In the genomic region with DNA sequence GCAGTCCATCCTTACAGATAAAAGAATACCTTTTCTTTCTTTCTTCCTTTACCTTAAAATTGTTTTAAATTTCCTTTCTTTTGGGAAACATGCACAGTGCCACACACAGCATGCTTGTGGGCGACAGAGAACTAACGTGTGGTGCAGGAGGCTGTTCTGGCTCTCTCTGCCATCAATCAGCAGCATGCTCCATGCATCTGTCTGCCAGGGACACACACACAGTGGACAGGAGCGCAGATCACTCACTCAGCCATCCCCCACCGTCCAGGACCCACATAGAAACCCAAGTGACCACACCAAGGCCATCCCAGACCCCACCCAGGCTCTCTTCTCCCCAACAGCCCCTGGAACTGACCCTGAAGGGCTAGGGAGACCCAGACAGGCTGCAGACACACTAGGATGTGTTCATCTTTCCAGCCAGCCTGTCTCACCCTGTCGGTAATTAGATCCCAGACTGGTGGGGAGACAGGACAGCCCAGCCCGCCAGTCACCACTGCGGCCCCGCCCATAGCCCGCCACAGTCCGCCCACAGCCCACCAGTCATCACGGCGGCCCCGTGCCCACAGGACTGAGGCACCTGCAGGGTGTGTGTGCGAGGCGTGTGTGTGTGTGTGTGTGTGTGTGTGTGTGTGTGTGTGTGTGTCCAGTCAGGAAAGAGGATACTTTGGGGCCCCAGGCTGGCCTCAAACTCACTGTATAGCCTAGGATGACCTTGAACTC, we compare ENCODE assay signal across 8 mouse cellular contexts. TPM values are rescaled to one million over a fixed set of nuclear protein-coding genes. Genes with fewer than 3 reads are reported as not detected.
DNase-seq lines count a peak whose midpoint lies in the region; ATAC-seq and TF ChIP-seq lines count a peak whose summit lies in the region.

No protein-coding gene starts in this region.

- 0 out of 2 replicates have a peak, but pooled peaks have one; percentile 4 for TF ChIP-seq POLR2A in olfactory bulb, adult 2 months (IDR thresholded peaks at IDR 0.05; ENCODE audit: insufficient read depth, low read depth, low read length)

- peak overlapping the region; percentile 37; the same call in 1 of the 2 replicates for H3K9ac ChIP-seq in embryonic facial prominence, embryonic 14.5 days (ENCODE audit: low read depth, low read length)
- 0 out of 2 replicates have a peak overlapping the region, but pooled peaks have one; percentile 45 for H3K9ac ChIP-seq in limb, embryonic 12.5 days (replicated peaks)

- no peaks in the 10 kb centered on the region; the same call in 1 of the 2 replicates for H3K27me3 ChIP-seq in embryonic facial prominence, embryonic 14.5 days (replicated peaks; ENCODE audit: control insufficient read depth, insufficient read depth, low read length)
- peaks cover 32% of the 10 kb centered on the region for H3K27me3 ChIP-seq in limb, embryonic 12.5 days

- intact Hi-C loops in gastrocnemius, adult 2 months (cut with DNase I), result no loop called here
- intact Hi-C loops in gastrocnemius, postnatal 36 days (cut with DNase I), result no loop called here

- peak; percentile 77 for DNase-seq in gastrocnemius, adult 2 months
- no peak for DNase-seq in gastrocnemius, postnatal 36 days
- DNase-seq in 416B (ENCODE audit: low read depth), result peak; percentile 71
- peak; percentile 83 for DNase-seq in embryonic facial prominence, embryonic 14.5 days (ENCODE audit: low spot score)
- DNase-seq in spleen, adult 12 weeks (ENCODE audit: low spot score), result no peak
- no peak for DNase-seq in frontal cortex, postnatal 10 days (ENCODE audit: low spot score in 2 of 2)

- H3K4me2 ChIP-seq in embryonic facial prominence, embryonic 14.5 days (ENCODE audit: low read depth, low read length), result peak overlapping the region; percentile 79
- H3K4me2 ChIP-seq in limb, embryonic 12.5 days, result peak overlapping the region; percentile 75

- H3K9me3 ChIP-seq in embryonic facial prominence, embryonic 14.5 days (ENCODE audit: control insufficient read depth, low read length), result no peaks in the 10 kb centered on the region
- H3K9me3 ChIP-seq in limb, embryonic 12.5 days, result no peaks in the 10 kb centered on the region

- peak; percentile 64 for ATAC-seq in embryonic facial prominence, embryonic 14.5 days (ENCODE audit: low read depth)
- ATAC-seq in limb, embryonic 12.5 days (ENCODE audit: insufficient number of reproducible peaks, insufficient read depth, low FRiP score, low TSS enrichment, low read depth), result peak; percentile 26; the same call in 1 of the 2 replicates

- no peaks in the 10 kb centered on the region for H3K36me3 ChIP-seq in embryonic facial prominence, embryonic 14.5 days (ENCODE audit: control insufficient read depth, insufficient read depth, low read length)
- no peaks in the 10 kb centered on the region for H3K36me3 ChIP-seq in limb, embryonic 12.5 days

- TF ChIP-seq CTCF in gastrocnemius, adult 2 months (IDR thresholded peaks at IDR 0.05), result no peak
- no peak for TF ChIP-seq CTCF in olfactory bulb, adult 2 months (IDR thresholded peaks at IDR 0.05; ENCODE audit: insufficient read depth, low read depth, low read length)

- peak overlapping the region; percentile 93 for H3K27ac ChIP-seq in gastrocnemius, adult 2 months
- peak overlapping the region; percentile 83 for H3K27ac ChIP-seq in embryonic facial prominence, embryonic 14.5 days (replicated peaks; ENCODE audit: low read depth, low read length)
- H3K27ac ChIP-seq in limb, embryonic 12.5 days, result peak overlapping the region; percentile 80
- H3K27ac ChIP-seq in olfactory bulb, adult 2 months (ENCODE audit: insufficient read depth, low read depth, low read length), result 0 out of 2 replicates have a peak overlapping the region, but pooled peaks have one; percentile 2

- peaks cover 65% of the 10 kb centered on the region for H3K4me1 ChIP-seq in embryonic facial prominence, embryonic 14.5 days (ENCODE audit: control insufficient read depth, insufficient read depth, low read length)
- H3K4me1 ChIP-seq in limb, embryonic 12.5 days (replicated peaks), result peaks cover 67% of the 10 kb centered on the region
- H3K4me1 ChIP-seq in olfactory bulb, adult 2 months (ENCODE audit: control insufficient read depth, insufficient read depth, low read length), result peaks cover 45% of the 10 kb centered on the region

- peak overlapping the region; percentile 66 for H3K4me3 ChIP-seq in gastrocnemius, adult 2 months
- peak overlapping the region; percentile 37 for H3K4me3 ChIP-seq in embryonic facial prominence, embryonic 14.5 days (ENCODE audit: low read depth, low read length)
- H3K4me3 ChIP-seq in limb, embryonic 12.5 days (replicated peaks), result peak overlapping the region; percentile 41
- H3K4me3 ChIP-seq in olfactory bulb, adult 2 months (ENCODE audit: insufficient read depth, low read depth, low read length), result peak overlapping the region; percentile 20

- 15% methylated on average over 8 of the region's 15 CpGs for WGBS in embryonic facial prominence, embryonic 14.5 days
- WGBS in limb, embryonic 12.5 days, result 9% methylated on average over 15 of the region's 15 CpGs
- WGBS in olfactory bulb, adult 2 months, result 17% methylated on average over 15 of the region's 15 CpGs

RNA-seq across cellular contexts. Expression of gene Gadd45b, which starts 9.1 kb away (rescaled TPM):
- 10 to 100 TPM; 23.6 to 28.4 TPM for total RNA-seq in gastrocnemius, adult 2 months (2021)
- total RNA-seq in gastrocnemius, postnatal 36 days (2021), result 10 to 100 TPM; 26.7 to 31.7 TPM
- polyA plus RNA-seq in embryonic facial prominence, embryonic 14.5 days (2014; fragmentation: Nextera tagmentation; extraction: Ambion mirVana), result 35.5 and 39.9 TPM in 2 replicates
- 19.4 and 20.6 TPM in 2 replicates for polyA plus RNA-seq in limb, embryonic 12.5 days (2016; fragmentation: Nextera tagmentation; extraction: Ambion mirVana)
- not detected in 2 replicates for polyA plus RNA-seq in olfactory bulb, adult 2 months (2012; ENCODE audit: insufficient read depth, insufficient read length, low replicate concordance, missing spikeins)

RNA-seq across cellular contexts. Expression of gene Lmnb2, which starts 20.9 kb away (rescaled TPM):
- total RNA-seq in gastrocnemius, adult 2 months (2021), result 1 to 10 TPM; 1.9 to 3.0 TPM
- total RNA-seq in gastrocnemius, postnatal 36 days (2021), result 1 to 10 TPM; 2.6 to 3.1 TPM
- polyA plus RNA-seq in embryonic facial prominence, embryonic 14.5 days (2014; fragmentation: Nextera tagmentation; extraction: Ambion mirVana), result 21.6 and 22.9 TPM in 2 replicates
- 74.8 and 75.2 TPM in 2 replicates for polyA plus RNA-seq in limb, embryonic 12.5 days (2016; fragmentation: Nextera tagmentation; extraction: Ambion mirVana)
- not detected in 2 replicates for polyA plus RNA-seq in olfactory bulb, adult 2 months (2012; ENCODE audit: insufficient read depth, insufficient read length, low replicate concordance, missing spikeins)

RNA-seq across cellular contexts. Expression of gene Timm13, which starts 38.2 kb away (rescaled TPM):
- total RNA-seq in gastrocnemius, adult 2 months (2021), result 100 to 1,000 TPM; 110 to 139 TPM
- 100 to 1,000 TPM; 106 to 120 TPM for total RNA-seq in gastrocnemius, postnatal 36 days (2021)
- 325 and 348 TPM in 2 replicates for polyA plus RNA-seq in embryonic facial prominence, embryonic 14.5 days (2014; fragmentation: Nextera tagmentation; extraction: Ambion mirVana)
- polyA plus RNA-seq in limb, embryonic 12.5 days (2016; fragmentation: Nextera tagmentation; extraction: Ambion mirVana), result 318 and 327 TPM in 2 replicates
- not detected in 2 replicates for polyA plus RNA-seq in olfactory bulb, adult 2 months (2012; ENCODE audit: insufficient read depth, insufficient read length, low replicate concordance, missing spikeins)

Comparison
In these comparisons a context has a peak if more than half of its experiments do, and no peak if none do; other contexts are left out.
1. DNase-seq: peak in gastrocnemius, adult 2 months (single experiment), 416B (single experiment) and embryonic facial prominence, embryonic 14.5 days (single experiment); none in gastrocnemius, postnatal 36 days (0 of 2), spleen, adult 12 weeks (single experiment) and frontal cortex, postnatal 10 days (0 of 2).
2. H3K27ac ChIP-seq: peak in every context shown above with its lines; median percentile 93 in gastrocnemius, adult 2 months; 83 in embryonic facial prominence, embryonic 14.5 days; 80 in limb, embryonic 12.5 days; 2 in olfactory bulb, adult 2 months.
3. RNA of gene Gadd45b, which starts 9.1 kb away (polyA plus RNA-seq): 35.5 to 39.9 TPM in embryonic facial prominence, embryonic 14.5 days and 19.4 to 20.6 TPM in limb, embryonic 12.5 days; not detected in olfactory bulb, adult 2 months; every median in the first group is over 10 times any median in the second.
4. RNA of gene Timm13, which starts 38.2 kb away (polyA plus RNA-seq): 325 to 348 TPM in embryonic facial prominence, embryonic 14.5 days and 318 to 327 TPM in limb, embryonic 12.5 days; not detected in olfactory bulb, adult 2 months; every median in the first group is over 100 times any median in the second.
5. Peak in every context shown above with its lines, with median percentiles within 50 percentile points of each other: H3K4me3 ChIP-seq.